Mouse (Mus musculus) G1E (cell line): Measurements from ENCODE around the gene Eif4a1.

ENCODE experiments used
- CTCF ChIP-seq: IDR thresholded peaks from 2 replicates; pipeline ENCODE4 v1.5.1; 2012; ENCODE audit warnings: low read depth, low read length, inconsistent platforms, mixed read lengths
- GATA1 ChIP-seq: IDR thresholded peaks from 2 replicates; pipeline ENCODE4 v1.6.1; 2012; ENCODE audit warnings: borderline replicate concordance, low read length, inconsistent platforms, mixed read lengths
- GATA2 ChIP-seq: IDR thresholded peaks from 2 replicates; pipeline ENCODE4 v1.6.1; 2012; ENCODE audit warnings: low read depth, low read length, inconsistent platforms, borderline replicate concordance
- POLR2AphosphoS5 ChIP-seq: IDR thresholded peaks from 2 replicates; pipeline ENCODE4 v1.6.1; 2012; ENCODE audit warnings: low read depth, low read length, inconsistent platforms; ENCODE audit not compliant: insufficient replicate concordance
- TAL1 ChIP-seq: conservative IDR thresholded peaks from 2 replicates; pipeline ENCODE4 v1.6.1; 2012; ENCODE audit warnings: low read depth, low read length, inconsistent platforms, mixed read lengths

GRCm38 (mm10) chr11:69719423-69719822 is 47.2 kb upstream of the Eif4a1 start:
- TF ChIP-seq CTCF (no peak), TAL1 (no peak), POLR2AphosphoS5 (no peak), GATA1 (no peak), GATA2 (no peak)
